Mouse (Mus musculus): ENCODE measurements at regions not wholly inside any gene's neighbourhood (a gene's known extent, or its start where the extent isn't known, plus 50 kb on each side); places are given as distances from the start of the nearest gene placed in this dataset.

DNA sequence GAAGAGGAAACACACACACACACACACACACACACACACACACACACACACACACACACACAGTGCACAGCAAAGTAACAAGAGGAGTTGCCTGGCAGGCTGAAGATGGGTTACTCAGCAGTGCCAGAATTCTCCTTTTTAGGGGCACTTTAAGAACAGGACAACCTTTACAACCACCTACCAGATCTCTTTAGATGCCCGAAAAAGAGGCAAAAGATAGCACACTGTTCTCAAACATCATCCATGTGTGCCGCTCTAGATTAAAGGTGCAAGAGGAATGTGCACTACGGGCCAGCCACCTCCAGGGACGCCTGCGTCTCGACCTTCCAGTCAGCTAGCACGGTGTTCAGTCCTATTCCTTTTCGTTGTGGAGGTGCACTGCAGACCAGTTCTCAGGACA lies 247.7 kb downstream of the Ipo11 start:
- ATAC-seq (no peak), DNase-seq (ENCODE audit: low spot score) (no peak)
- TF ChIP-seq EP300 (IDR thresholded peaks at IDR 0.05) = no peak
- TF ChIP-seq CTCF (IDR thresholded peaks at IDR 0.05) = no peak
- Histone ChIP-seq H3K36me3 (ENCODE audit: insufficient read depth, low read length) (no peaks in the 10 kb centered on the region), H3K4me3 (ENCODE audit: low read depth, low read length) (no peak overlapping the region), H3K9ac (replicated peaks; ENCODE audit: low read depth) (no peak overlapping the region), H3K4me2 (replicated peaks; ENCODE audit: low read depth, low read length) (no peak overlapping the region), H3K9me3 (ENCODE audit: low read length) (no peaks in the 10 kb centered on the region), H3K27ac (ENCODE audit: low read length) (no peak overlapping the region), H3K4me1 (ENCODE audit: insufficient read depth, low read depth, low read length) (no peaks in the 10 kb centered on the region), H3K27me3 (replicated peaks; ENCODE audit: insufficient read depth, low read length) (no peaks in the 10 kb centered on the region)
- WGBS = 77% methylated on average over 8 of the region's 8 CpGs

DNA sequence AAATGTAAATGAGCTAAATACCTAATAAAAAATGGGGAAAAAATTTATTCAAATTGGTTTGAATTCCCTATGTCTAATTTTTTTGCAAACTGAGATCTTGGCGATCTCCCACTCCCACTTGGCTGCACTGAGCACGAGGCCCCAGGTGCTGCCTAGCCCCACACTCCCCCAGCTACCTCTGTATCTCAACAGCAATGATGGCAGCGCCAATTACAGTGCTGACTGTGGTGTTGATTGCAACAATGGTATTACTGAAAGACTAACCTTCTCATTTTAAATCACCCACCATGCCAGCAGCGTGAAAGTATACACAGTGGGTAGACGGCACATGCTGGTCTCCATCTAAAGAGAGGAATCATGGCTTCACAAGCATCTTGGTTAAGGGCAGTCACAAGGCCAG lies 267.1 kb downstream of the Ipo11 start:
- ATAC-seq (no peak), DNase-seq (ENCODE audit: low spot score) (no peak)
- H3K4me3 ChIP-seq (ENCODE audit: low read depth, low read length) = no peak overlapping the region
- WGBS = 78% methylated on average over 5 of the region's 5 CpGs
- H3K27ac ChIP-seq (ENCODE audit: low read length) = no peak overlapping the region
- H3K9me3 ChIP-seq (ENCODE audit: low read length) = no peaks in the 10 kb centered on the region
- no peak overlapping the region for H3K9ac ChIP-seq (replicated peaks; ENCODE audit: low read depth)
- H3K4me2 ChIP-seq (replicated peaks; ENCODE audit: low read depth, low read length) = no peak overlapping the region
- TF ChIP-seq CTCF (IDR thresholded peaks at IDR 0.05) (no peak), EP300 (IDR thresholded peaks at IDR 0.05) (no peak)
- H3K4me1 ChIP-seq (ENCODE audit: insufficient read depth, low read depth, low read length) = no peaks in the 10 kb centered on the region
- H3K36me3 ChIP-seq (ENCODE audit: insufficient read depth, low read length) = no peaks in the 10 kb centered on the region
- no peaks in the 10 kb centered on the region for H3K27me3 ChIP-seq (replicated peaks; ENCODE audit: insufficient read depth, low read length)

DNA sequence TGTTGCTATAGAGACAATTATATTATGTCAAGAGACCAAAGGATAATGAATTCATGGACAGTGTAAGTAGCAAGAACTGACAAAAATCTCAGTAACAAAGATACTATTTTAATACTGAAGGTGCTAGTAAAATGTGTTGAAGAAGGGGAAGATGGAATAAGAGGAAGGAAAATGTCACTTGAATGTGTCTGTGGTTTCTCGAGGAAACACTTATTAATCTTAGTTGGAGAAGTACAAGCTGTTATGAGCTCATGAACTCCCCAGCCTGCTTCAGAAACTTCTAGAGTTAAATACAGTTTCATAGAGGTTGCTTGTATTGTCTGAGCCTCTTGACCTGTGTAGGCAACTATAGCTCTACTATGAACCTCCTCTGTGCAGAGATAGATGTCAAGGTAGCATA lies 274.6 kb downstream of the Ipo11 start:
- Histone ChIP-seq H3K4me2 (replicated peaks; ENCODE audit: low read depth, low read length) (no peak overlapping the region), H3K4me1 (ENCODE audit: insufficient read depth, low read depth, low read length) (no peaks in the 10 kb centered on the region), H3K9me3 (ENCODE audit: low read length) (no peaks in the 10 kb centered on the region), H3K4me3 (ENCODE audit: low read depth, low read length) (no peak overlapping the region), H3K27me3 (replicated peaks; ENCODE audit: insufficient read depth, low read length) (no peaks in the 10 kb centered on the region), H3K36me3 (ENCODE audit: insufficient read depth, low read length) (no peaks in the 10 kb centered on the region), H3K27ac (ENCODE audit: low read length) (no peak overlapping the region), H3K9ac (replicated peaks; ENCODE audit: low read depth) (no peak overlapping the region)
- ATAC-seq = no peak
- 71% methylated on average over 1 of the region's 1 CpGs for WGBS
- DNase-seq (ENCODE audit: low spot score) = no peak
- TF ChIP-seq EP300 (IDR thresholded peaks at IDR 0.05) = no peak
- no peak for TF ChIP-seq CTCF (IDR thresholded peaks at IDR 0.05)

DNA sequence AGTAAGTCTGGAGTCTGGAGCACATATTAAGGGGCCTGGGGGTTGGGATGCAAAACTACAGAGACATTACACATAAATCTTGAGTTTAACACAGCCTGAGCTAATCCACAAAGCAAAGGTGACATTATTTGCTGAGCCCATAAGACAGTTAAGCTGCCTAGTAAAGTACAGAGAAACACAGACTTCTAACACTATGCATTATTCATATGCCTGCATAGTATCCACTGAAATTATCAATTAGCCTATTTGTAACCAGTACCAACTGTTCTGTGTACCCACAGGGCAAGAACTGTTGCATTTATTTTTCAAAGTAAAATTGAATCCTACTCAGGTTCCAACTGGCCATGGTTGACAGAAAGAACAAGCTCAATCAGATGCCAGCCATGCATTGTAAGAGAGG lies 287.4 kb downstream of the Ipo11 start:
- no peak for TF ChIP-seq CTCF (IDR thresholded peaks at IDR 0.05)
- TF ChIP-seq EP300 (IDR thresholded peaks at IDR 0.05) = no peak
- no peak for ATAC-seq

DNA sequence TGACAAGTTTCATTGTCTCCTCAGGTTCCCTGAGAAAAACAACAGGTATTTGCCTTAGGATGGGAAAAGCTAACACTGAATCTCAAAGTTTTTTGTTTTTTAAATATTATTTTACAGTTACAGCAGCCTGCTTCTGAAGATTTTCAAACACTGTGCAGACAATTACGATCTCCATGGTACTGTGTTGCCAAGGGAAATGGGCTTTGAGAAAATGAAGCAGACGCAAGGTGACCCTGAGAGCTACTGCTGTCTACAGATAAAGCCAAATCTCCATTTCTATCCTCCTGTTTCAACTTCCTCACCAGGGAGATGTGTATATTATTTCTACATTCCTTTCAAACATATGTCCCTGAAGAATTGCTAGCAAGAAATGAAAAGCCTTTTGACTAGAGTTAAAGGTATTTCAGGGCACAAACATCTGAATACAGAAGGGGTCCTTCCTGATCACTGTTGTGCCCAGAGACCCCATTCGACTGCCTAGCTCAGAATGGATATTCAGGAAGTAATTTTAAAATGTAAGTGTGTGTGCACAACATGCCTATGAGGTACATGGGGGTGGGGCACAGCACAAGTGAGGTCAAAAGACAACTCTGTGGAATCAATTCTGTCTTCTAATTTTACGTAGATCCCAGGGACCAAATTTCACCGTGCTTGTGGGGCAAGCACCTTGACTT lies 293.3 kb downstream of the Ipo11 start:
- TF ChIP-seq CTCF (IDR thresholded peaks at IDR 0.05) = no peak
- no peak for TF ChIP-seq EP300 (IDR thresholded peaks at IDR 0.05)
- Histone ChIP-seq H3K9me3 (ENCODE audit: low read length) (no peaks in the 10 kb centered on the region), H3K4me1 (ENCODE audit: insufficient read depth, low read depth, low read length) (no peaks in the 10 kb centered on the region), H3K4me3 (ENCODE audit: low read depth, low read length) (no peak overlapping the region), H3K27me3 (replicated peaks; ENCODE audit: insufficient read depth, low read length) (no peaks in the 10 kb centered on the region), H3K4me2 (replicated peaks; ENCODE audit: low read depth, low read length) (no peak overlapping the region), H3K36me3 (ENCODE audit: insufficient read depth, low read length) (no peaks in the 10 kb centered on the region), H3K27ac (ENCODE audit: low read length) (no peak overlapping the region), H3K9ac (replicated peaks; ENCODE audit: low read depth) (no peak overlapping the region)
- WGBS = 67% methylated on average over 5 of the region's 5 CpGs
- ATAC-seq (no peak), DNase-seq (ENCODE audit: low spot score) (no peak)

More for the DNA sequence above, 287.4 kb downstream of the Ipo11 start:
- Histone ChIP-seq H3K36me3 (ENCODE audit: insufficient read depth, low read length) (no peaks in the 10 kb centered on the region), H3K9me3 (ENCODE audit: low read length) (no peaks in the 10 kb centered on the region), H3K4me1 (ENCODE audit: insufficient read depth, low read depth, low read length) (no peaks in the 10 kb centered on the region), H3K27ac (ENCODE audit: low read length) (no peak overlapping the region), H3K9ac (replicated peaks; ENCODE audit: low read depth) (no peak overlapping the region), H3K4me3 (ENCODE audit: low read depth, low read length) (no peak overlapping the region), H3K27me3 (replicated peaks; ENCODE audit: insufficient read depth, low read length) (no peaks in the 10 kb centered on the region), H3K4me2 (replicated peaks; ENCODE audit: low read depth, low read length) (no peak overlapping the region)
- DNase-seq (ENCODE audit: low spot score) = no peak

DNA sequence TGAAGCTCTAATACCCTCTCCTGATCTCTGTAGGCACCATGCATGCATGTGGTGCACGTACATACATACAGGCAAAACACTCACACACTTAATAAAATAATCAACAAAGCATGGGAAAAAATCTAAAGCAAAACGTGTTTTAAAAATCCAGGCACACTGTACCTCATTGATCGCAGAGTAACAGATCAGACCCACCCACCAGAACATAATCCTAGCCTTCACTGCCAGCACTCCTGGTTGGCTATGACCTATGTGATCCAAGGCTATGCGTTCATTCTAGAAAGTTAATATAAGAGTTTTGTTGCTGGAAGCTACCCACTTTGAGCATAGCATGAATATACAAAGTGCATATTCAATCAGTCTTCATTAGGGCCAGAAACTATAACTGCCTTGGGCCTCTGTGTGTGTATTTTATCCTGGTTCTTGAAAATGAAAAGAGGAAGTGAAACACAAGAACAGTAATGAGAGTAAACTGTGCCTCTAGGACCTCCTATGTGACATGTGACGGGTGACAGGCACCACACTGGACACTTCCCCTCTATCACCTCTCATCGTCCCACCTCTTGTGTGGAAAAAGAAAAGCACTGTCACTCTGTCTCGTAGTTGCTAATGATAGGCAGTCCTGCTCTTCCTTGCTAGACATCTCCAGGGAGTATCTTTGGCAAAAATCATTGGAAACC lies 297.9 kb downstream of the Ipo11 start:
- ATAC-seq = no peak

More for the DNA sequence above, 297.9 kb downstream of the Ipo11 start:
- Histone ChIP-seq H3K9me3 (ENCODE audit: low read length) (no peaks in the 10 kb centered on the region), H3K27ac (ENCODE audit: low read length) (no peak overlapping the region), H3K4me1 (ENCODE audit: insufficient read depth, low read depth, low read length) (no peaks in the 10 kb centered on the region), H3K36me3 (ENCODE audit: insufficient read depth, low read length) (no peaks in the 10 kb centered on the region), H3K9ac (replicated peaks; ENCODE audit: low read depth) (no peak overlapping the region), H3K27me3 (replicated peaks; ENCODE audit: insufficient read depth, low read length) (no peaks in the 10 kb centered on the region), H3K4me3 (ENCODE audit: low read depth, low read length) (no peak overlapping the region), H3K4me2 (replicated peaks; ENCODE audit: low read depth, low read length) (no peak overlapping the region)
- DNase-seq (ENCODE audit: low spot score) = no peak
- no peak for TF ChIP-seq EP300 (IDR thresholded peaks at IDR 0.05)
- TF ChIP-seq CTCF (IDR thresholded peaks at IDR 0.05) = no peak
- WGBS = 57% methylated on average over 7 of the region's 7 CpGs
